Mouse (Mus musculus) testis, adult 2 months (tissue): ENCODE measurements around the gene Ppp1r1c. TPM values are rescaled to one million over a fixed set of nuclear protein-coding genes. Genes with fewer than 3 reads are reported as not detected.

Experiments
- H3K27ac ChIP-seq: fragments of 200-500 bp; 2 replicates; pipeline ENCODE4 v1.5.1; 2012; ENCODE audit warnings: low read depth, low read length; ENCODE audit not compliant: control insufficient read depth, insufficient read depth
- H3K27me3 ChIP-seq: fragments of 200-500 bp; 2 replicates; pipeline ENCODE4 v1.6.1; 2012; ENCODE audit warnings: mild to moderate bottlenecking, low read length, moderate library complexity; ENCODE audit not compliant: control insufficient read depth, insufficient read depth
- H3K36me3 ChIP-seq: fragments of 200-500 bp; 2 replicates; pipeline ENCODE4 v1.6.1; 2012; ENCODE audit warnings: mild to moderate bottlenecking, low read length; ENCODE audit not compliant: control insufficient read depth, insufficient read depth
- H3K4me1 ChIP-seq: fragments of 200-500 bp; 2 replicates; pipeline ENCODE4 v1.6.1; 2012; ENCODE audit warnings: low read length; ENCODE audit not compliant: control insufficient read depth, insufficient read depth
- H3K4me3 ChIP-seq: fragments of 200-500 bp; 2 replicates; pipeline ENCODE4 v1.5.1; 2012; ENCODE audit warnings: low read depth, mild to moderate bottlenecking, low read length, moderate library complexity, mixed read lengths; ENCODE audit not compliant: control insufficient read depth
- CTCF ChIP-seq: fragments of 200-500 bp; IDR thresholded peaks from 2 replicates; pipeline ENCODE4 v1.5.1; 2012; ENCODE audit warnings: low read depth, mild to moderate bottlenecking, inconsistent platforms, low read length, moderate library complexity; ENCODE audit not compliant: control insufficient read depth, insufficient read depth, insufficient replicate concordance
- POLR2A ChIP-seq: fragments of 200-500 bp; IDR thresholded peaks from 2 replicates; pipeline ENCODE4 v1.6.1; 2012; ENCODE audit warnings: low read depth, mild to moderate bottlenecking, inconsistent platforms, low read length, moderate library complexity; ENCODE audit not compliant: control insufficient read depth
- polyA plus RNA-seq: library from polyadenylated mRNA; depleted of rRNA; stranded (reverse); fragments of >200 nt; gene quantifications from 2 replicates; pipeline ENCODE4 v1.2.3, GENCODE M21; 2012

The Ppp1r1c gene
- polyA plus RNA-seq, 1 experiment = 11.9 TPM

- no peaks in the 10 kb centered on the region for H3K27me3 ChIP-seq
- no peaks in the 10 kb centered on the region for H3K4me1 ChIP-seq
- TF ChIP-seq CTCF = no peak
- TF ChIP-seq POLR2A = no peak
- H3K27ac ChIP-seq = no peak overlapping the region
- H3K36me3 ChIP-seq = no peaks in the 10 kb centered on the region
- no peak overlapping the region for H3K4me3 ChIP-seq
These were observed 9.4 kb upstream of the Ppp1r1c start for GRCm38 (mm10) chr2:79698166-79698565.

- no peaks in the 10 kb centered on the region for H3K27me3 ChIP-seq
- H3K36me3 ChIP-seq = no peaks in the 10 kb centered on the region
- H3K4me1 ChIP-seq = no peaks in the 10 kb centered on the region
- TF ChIP-seq POLR2A = no peak
- no peak for TF ChIP-seq CTCF
- no peak overlapping the region for H3K4me3 ChIP-seq
- no peak overlapping the region for H3K27ac ChIP-seq
These were observed 2.8 kb upstream of the Ppp1r1c start for GRCm38 (mm10) chr2:79704773-79705172.

- TF ChIP-seq CTCF (no peak), POLR2A (no peak)
- no peaks in the 10 kb centered on the region for H3K4me1 ChIP-seq
- no peak overlapping the region for H3K4me3 ChIP-seq
- H3K27ac ChIP-seq = no peak overlapping the region
- H3K27me3 ChIP-seq = no peaks in the 10 kb centered on the region
- no peaks in the 10 kb centered on the region for H3K36me3 ChIP-seq
These were observed 6.1 kb downstream of the Ppp1r1c start for GRCm38 (mm10) chr2:79713662-79714091.

- no peaks in the 10 kb centered on the region for H3K36me3 ChIP-seq
- no peak overlapping the region for H3K27ac ChIP-seq
- no peaks in the 10 kb centered on the region for H3K4me1 ChIP-seq
- no peak overlapping the region for H3K4me3 ChIP-seq
- no peaks in the 10 kb centered on the region for H3K27me3 ChIP-seq
- no peak for TF ChIP-seq POLR2A
- no peak for TF ChIP-seq CTCF
These were observed 7.2 kb downstream of the Ppp1r1c start for GRCm38 (mm10) chr2:79714745-79715144.

- no peak for TF ChIP-seq CTCF
- no peak for TF ChIP-seq POLR2A
- H3K36me3 ChIP-seq = no peaks in the 10 kb centered on the region
- no peak overlapping the region for H3K4me3 ChIP-seq
- no peaks in the 10 kb centered on the region for H3K4me1 ChIP-seq
- H3K27me3 ChIP-seq = no peaks in the 10 kb centered on the region
- H3K27ac ChIP-seq = no peak overlapping the region
These were observed 8.3 kb downstream of the Ppp1r1c start for GRCm38 (mm10) chr2:79715925-79716324.

- Histone ChIP-seq H3K4me3 (no peak overlapping the region), H3K27me3 (no peaks in the 10 kb centered on the region)
- no peak for TF ChIP-seq POLR2A
- no peak for TF ChIP-seq CTCF
These were observed 10.3 kb downstream of the Ppp1r1c start for GRCm38 (mm10) chr2:79717846-79718245.

GRCm38 (mm10) chr2:79722415-79722814, 14.8 kb downstream of the Ppp1r1c start:
- no peak overlapping the region for H3K27ac ChIP-seq
- TF ChIP-seq CTCF (no peak), POLR2A (no peak)

More at GRCm38 (mm10) chr2:79717846-79718245, 10.3 kb downstream of the Ppp1r1c start:
- H3K27ac ChIP-seq = no peak overlapping the region
- H3K36me3 ChIP-seq = no peaks in the 10 kb centered on the region
- H3K4me1 ChIP-seq = no peaks in the 10 kb centered on the region

GRCm38 (mm10) chr2:79738958-79739357, 31.4 kb downstream of the Ppp1r1c start:
- Histone ChIP-seq H3K27ac (no peak overlapping the region), H3K4me1 (no peaks in the 10 kb centered on the region), H3K36me3 (no peaks in the 10 kb centered on the region), H3K4me3 (no peak overlapping the region), H3K27me3 (no peaks in the 10 kb centered on the region)
- TF ChIP-seq CTCF (no peak), POLR2A (no peak)

More at GRCm38 (mm10) chr2:79722415-79722814, 14.8 kb downstream of the Ppp1r1c start:
- no peaks in the 10 kb centered on the region for H3K4me1 ChIP-seq
- no peak overlapping the region for H3K4me3 ChIP-seq
- H3K27me3 ChIP-seq = no peaks in the 10 kb centered on the region
- no peaks in the 10 kb centered on the region for H3K36me3 ChIP-seq
